Mouse (Mus musculus): ENCODE measurements around the gene Vars. TPM values are rescaled to one million over a fixed set of nuclear protein-coding genes. Genes with fewer than 3 reads are reported as not detected.

Vars gene
- polyA plus RNA-seq, 1 experiment from 2014 or later = 69.1 TPM

DNA sequence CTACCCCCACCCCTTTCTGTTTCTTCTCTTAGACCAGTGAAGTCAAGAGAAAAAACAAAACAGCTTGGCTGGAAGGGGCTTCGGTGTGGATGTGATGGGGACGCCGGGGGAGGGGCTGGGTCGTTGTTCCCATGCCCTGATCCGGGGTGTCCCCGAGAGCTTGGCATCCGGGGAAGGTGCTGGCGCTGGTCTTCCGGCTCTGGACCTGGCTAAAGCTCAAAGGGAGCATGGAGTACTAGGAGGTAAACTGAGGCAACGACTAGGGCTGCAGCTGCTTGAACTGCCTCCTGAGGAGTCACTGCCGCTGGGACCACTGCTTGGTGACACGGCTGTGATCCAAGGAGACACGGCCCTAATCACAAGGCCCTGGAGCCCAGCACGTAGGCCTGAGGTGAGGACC, 59.3 kb downstream of the Vars start:
- peak; percentile 10 for ATAC-seq
- Histone ChIP-seq H3K4me2 (replicated peaks) (peak overlapping the region; percentile 86), H3K9ac (replicated peaks) (peak overlapping the region; percentile 91), H3K27ac (no peak overlapping the region), H3K9me3 (no peaks in the 10 kb centered on the region), H3K36me3 (peaks cover 41% of the 10 kb centered on the region), H3K4me3 (replicated peaks) (peak overlapping the region; percentile 88), H3K4me1 (replicated peaks) (peaks cover 39% of the 10 kb centered on the region), H3K27me3 (peaks cover 19% of the 10 kb centered on the region)
- 31% methylated on average over 14 of the region's 14 CpGs for WGBS

DNA sequence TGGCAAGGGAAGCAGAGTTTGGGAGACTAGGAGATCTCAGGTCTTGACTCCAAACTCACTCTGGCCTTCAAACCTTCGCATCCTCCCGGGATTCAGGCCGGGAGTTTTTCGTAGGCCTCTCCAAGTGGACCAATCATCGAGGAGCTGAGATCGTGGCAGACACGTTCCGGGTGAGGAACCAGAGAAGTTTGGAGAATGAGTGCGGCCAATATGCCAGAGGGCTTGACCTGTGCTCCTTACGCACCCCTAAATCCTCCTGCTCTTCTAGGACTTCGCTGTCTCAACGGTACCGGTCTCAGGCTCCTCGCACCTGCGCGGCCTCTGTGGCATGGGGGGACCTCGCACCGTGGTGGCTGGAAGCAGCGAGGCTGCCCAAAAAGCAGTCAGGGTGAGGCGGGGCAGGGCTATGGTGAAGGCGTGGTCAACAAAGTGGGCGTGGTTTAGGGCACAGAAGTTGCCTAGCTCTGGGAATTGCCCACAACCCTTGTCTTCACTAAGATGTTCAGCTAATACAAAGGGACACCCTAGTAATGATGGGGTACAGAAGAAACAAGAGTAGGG, 60.0 kb downstream of the Vars start:
- Histone ChIP-seq H3K36me3 (peaks cover 36% of the 10 kb centered on the region), H3K4me2 (replicated peaks) (peak overlapping the region; percentile 86), H3K27me3 (peaks cover 26% of the 10 kb centered on the region), H3K4me3 (replicated peaks) (peak overlapping the region; percentile 88), H3K27ac (no peak overlapping the region), H3K9ac (replicated peaks) (peak overlapping the region; percentile 91), H3K4me1 (replicated peaks) (peaks cover 46% of the 10 kb centered on the region), H3K9me3 (no peaks in the 10 kb centered on the region)
- ATAC-seq = no peak
- 64% methylated on average over 22 of the region's 22 CpGs for WGBS

GRCm38 (mm10) chr17:35061299-35061698, 60.5 kb downstream of the Vars start:
- H3K36me3 ChIP-seq = peaks cover 32% of the 10 kb centered on the region
- H3K4me2 ChIP-seq (replicated peaks) = peak overlapping the region; percentile 86; the same call in 1 of the 2 replicates
- no peaks in the 10 kb centered on the region for H3K9me3 ChIP-seq
- H3K4me3 ChIP-seq (replicated peaks) = no peak overlapping the region
- peaks cover 49% of the 10 kb centered on the region for H3K4me1 ChIP-seq (replicated peaks)
- H3K27ac ChIP-seq = no peak overlapping the region
- WGBS = 79% methylated on average over 8 of the region's 8 CpGs
- peaks cover 31% of the 10 kb centered on the region for H3K27me3 ChIP-seq
- no peak for ATAC-seq
- no peak overlapping the region for H3K9ac ChIP-seq (replicated peaks)

- no peak overlapping the region for H3K4me3 ChIP-seq (replicated peaks)
- no peak overlapping the region for H3K9ac ChIP-seq (replicated peaks)
- no peak for ATAC-seq
- H3K27me3 ChIP-seq = peaks cover 39% of the 10 kb centered on the region
- peaks cover 30% of the 10 kb centered on the region for H3K36me3 ChIP-seq
- no peak overlapping the region for H3K4me2 ChIP-seq (replicated peaks)
- no peaks in the 10 kb centered on the region for H3K9me3 ChIP-seq
- H3K4me1 ChIP-seq (replicated peaks) = peaks cover 44% of the 10 kb centered on the region
- 90% methylated on average over 3 of the region's 3 CpGs for WGBS
- no peak overlapping the region for H3K27ac ChIP-seq
Observed at GRCm38 (mm10) chr17:35063466-35063865, 62.7 kb downstream of the Vars start.

GRCm38 (mm10) chr17:35064378-35064877, 63.6 kb downstream of the Vars start:
- no peak overlapping the region for H3K27ac ChIP-seq
- no peak overlapping the region for H3K9ac ChIP-seq (replicated peaks)
- H3K9me3 ChIP-seq = no peaks in the 10 kb centered on the region
- H3K4me1 ChIP-seq (replicated peaks) = peaks cover 41% of the 10 kb centered on the region
- peak overlapping the region; percentile 50 for H3K4me2 ChIP-seq (replicated peaks)
- 34% methylated on average over 10 of the region's 10 CpGs for WGBS
- ATAC-seq = no peak
- H3K36me3 ChIP-seq = peaks cover 30% of the 10 kb centered on the region
- H3K4me3 ChIP-seq (replicated peaks) = peak overlapping the region; percentile 27
- peaks cover 45% of the 10 kb centered on the region for H3K27me3 ChIP-seq

- H3K27me3 ChIP-seq = peaks cover 45% of the 10 kb centered on the region
- peak within 1 kb of the TSS; percentile 27 for H3K4me3 ChIP-seq (replicated peaks)
Observed at GRCm38 (mm10) chr17:35064951-35065947, 64.5 kb downstream of the Vars start, which contains the start of gene Ly6g6c. Ly6g6c (plus strand) TSS chr17:35065388.

More at GRCm38 (mm10) chr17:35064951-35065947, 64.5 kb downstream of the Vars start, which contains the start of gene Ly6g6c:
- ATAC-seq = peak; percentile 25; the same call in 1 of the 2 replicates
- H3K9ac ChIP-seq (replicated peaks) = peak within 1 kb of the TSS; percentile 48
- peaks cover 35% of the 10 kb centered on the region for H3K4me1 ChIP-seq (replicated peaks)
- no peaks in the 10 kb centered on the region for H3K9me3 ChIP-seq
- peak within 1 kb of the TSS; percentile 50 for H3K4me2 ChIP-seq (replicated peaks)
- peaks cover 30% of the 10 kb centered on the region for H3K36me3 ChIP-seq
- 2% methylated on average over 48 of the region's 48 CpGs for WGBS
- H3K27ac ChIP-seq = no peak within 1 kb of the TSS

Other genes with a start within 250 kb of the Vars start
- not detected in 2 replicates for gene Cyp21a1, start 196.4 kb upstream of the Vars start, polyA plus RNA-seq (2015; fragmentation: Nextera tagmentation; extraction: Ambion mirVana)
- gene Stk19, start 164.0 kb upstream of the Vars start, polyA plus RNA-seq (2015; fragmentation: Nextera tagmentation; extraction: Ambion mirVana) = 38.5 and 40.5 TPM in 2 replicates
- gene Dxo, start 164.0 kb upstream of the Vars start, polyA plus RNA-seq (2015; fragmentation: Nextera tagmentation; extraction: Ambion mirVana) = 74.7 and 76.1 TPM in 2 replicates
- gene Skiv2l, start 150.8 kb upstream of the Vars start, polyA plus RNA-seq (2015; fragmentation: Nextera tagmentation; extraction: Ambion mirVana) = 59.3 and 61.3 TPM in 2 replicates
- gene Nelfe, start 150.6 kb upstream of the Vars start, polyA plus RNA-seq (2015; fragmentation: Nextera tagmentation; extraction: Ambion mirVana) = 95.0 and 100 TPM in 2 replicates
- gene Cfb, start 138.5 kb upstream of the Vars start, polyA plus RNA-seq (2015; fragmentation: Nextera tagmentation; extraction: Ambion mirVana) = 1.7 and 2.2 TPM in 2 replicates
- 13.2 and 16.3 TPM in 2 replicates for gene Zbtb12, start 121.5 kb upstream of the Vars start, polyA plus RNA-seq (2015; fragmentation: Nextera tagmentation; extraction: Ambion mirVana)
- gene Gm20547, start 118.9 kb upstream of the Vars start, polyA plus RNA-seq (2015; fragmentation: Nextera tagmentation; extraction: Ambion mirVana) = 0.08 TPM in 1 of 2 replicates, not detected in the other
- gene C2, start 102.7 kb upstream of the Vars start, polyA plus RNA-seq (2015; fragmentation: Nextera tagmentation; extraction: Ambion mirVana) = 1.2 and 2.1 TPM in 2 replicates
- 105 and 114 TPM in 2 replicates for gene Ehmt2, start 102.5 kb upstream of the Vars start, polyA plus RNA-seq (2015; fragmentation: Nextera tagmentation; extraction: Ambion mirVana)
- 0.09 TPM in 1 of 2 replicates, not detected in the other for gene Slc44a4, start 86.5 kb upstream of the Vars start, polyA plus RNA-seq (2015; fragmentation: Nextera tagmentation; extraction: Ambion mirVana)
- 25.5 and 25.9 TPM in 2 replicates for gene Neu1, start 69.7 kb upstream of the Vars start, polyA plus RNA-seq (2015; fragmentation: Nextera tagmentation; extraction: Ambion mirVana)
- gene Hspa1b, start 41.7 kb upstream of the Vars start, polyA plus RNA-seq (2015; fragmentation: Nextera tagmentation; extraction: Ambion mirVana) = 0.10 and 0.11 TPM in 2 replicates
- gene Gm20481, start 31.1 kb upstream of the Vars start, polyA plus RNA-seq (2015; fragmentation: Nextera tagmentation; extraction: Ambion mirVana) = not detected in 2 replicates
- gene Hspa1a, start 28.8 kb upstream of the Vars start, polyA plus RNA-seq (2015; fragmentation: Nextera tagmentation; extraction: Ambion mirVana) = 2.8 and 2.9 TPM in 2 replicates
- 0.55 and 1.5 TPM in 2 replicates for gene Hspa1l, start 28.3 kb upstream of the Vars start, polyA plus RNA-seq (2015; fragmentation: Nextera tagmentation; extraction: Ambion mirVana)
- gene Lsm2, start 19.1 kb upstream of the Vars start, polyA plus RNA-seq (2015; fragmentation: Nextera tagmentation; extraction: Ambion mirVana) = 141 and 150 TPM in 2 replicates
- gene Vwa7, start 15.6 kb downstream of the Vars start, polyA plus RNA-seq (2015; fragmentation: Nextera tagmentation; extraction: Ambion mirVana) = 0.13 and 0.20 TPM in 2 replicates
- gene Sapcd1, start 27.0 kb downstream of the Vars start, polyA plus RNA-seq (2015; fragmentation: Nextera tagmentation; extraction: Ambion mirVana) = 3.8 and 4.3 TPM in 2 replicates
- 3.3 and 3.7 TPM in 2 replicates for gene Msh5, start 45.8 kb downstream of the Vars start, polyA plus RNA-seq (2015; fragmentation: Nextera tagmentation; extraction: Ambion mirVana)
- gene Clic1, start 49.0 kb downstream of the Vars start, polyA plus RNA-seq (2015; fragmentation: Nextera tagmentation; extraction: Ambion mirVana) = 93.7 and 99.6 TPM in 2 replicates
- gene Ddah2, start 58.0 kb downstream of the Vars start, polyA plus RNA-seq (2015; fragmentation: Nextera tagmentation; extraction: Ambion mirVana) = 501 and 531 TPM in 2 replicates
- gene Ly6g6c, start 64.4 kb downstream of the Vars start, polyA plus RNA-seq (2015; fragmentation: Nextera tagmentation; extraction: Ambion mirVana) = not detected in 2 replicates
- 0.45 and 0.50 TPM in 2 replicates for gene Mpig6b, start 65.2 kb downstream of the Vars start, polyA plus RNA-seq (2015; fragmentation: Nextera tagmentation; extraction: Ambion mirVana)
- gene Ly6g6e, start 75.9 kb downstream of the Vars start, polyA plus RNA-seq (2015; fragmentation: Nextera tagmentation; extraction: Ambion mirVana) = 0.18 and 0.32 TPM in 2 replicates
- gene Ly6g6d, start 77.1 kb downstream of the Vars start, polyA plus RNA-seq (2015; fragmentation: Nextera tagmentation; extraction: Ambion mirVana) = 1.0 and 1.9 TPM in 2 replicates
- 0.18 and 0.19 TPM in 2 replicates for gene Ly6g6f, start 84.6 kb downstream of the Vars start, polyA plus RNA-seq (2015; fragmentation: Nextera tagmentation; extraction: Ambion mirVana)
- gene Abhd16a, start 88.3 kb downstream of the Vars start, polyA plus RNA-seq (2015; fragmentation: Nextera tagmentation; extraction: Ambion mirVana) = 85.1 and 86.5 TPM in 2 replicates
- gene Ly6g5c, start 107.3 kb downstream of the Vars start, polyA plus RNA-seq (2015; fragmentation: Nextera tagmentation; extraction: Ambion mirVana) = not detected in 2 replicates
- gene Ly6g5b, start 114.4 kb downstream of the Vars start, polyA plus RNA-seq (2015; fragmentation: Nextera tagmentation; extraction: Ambion mirVana) = 1.4 and 1.7 TPM in 2 replicates
- gene Gpank1, start 120.5 kb downstream of the Vars start, polyA plus RNA-seq (2015; fragmentation: Nextera tagmentation; extraction: Ambion mirVana) = 27.1 and 30.4 TPM in 2 replicates
- gene Csnk2b, start 121.1 kb downstream of the Vars start, polyA plus RNA-seq (2015; fragmentation: Nextera tagmentation; extraction: Ambion mirVana) = 293 and 316 TPM in 2 replicates
- gene D17H6S53E, start 125.4 kb downstream of the Vars start, polyA plus RNA-seq (2015; fragmentation: Nextera tagmentation; extraction: Ambion mirVana) = 9.2 and 9.4 TPM in 2 replicates
- gene Apom, start 131.1 kb downstream of the Vars start, polyA plus RNA-seq (2015; fragmentation: Nextera tagmentation; extraction: Ambion mirVana) = 0.53 and 0.63 TPM in 2 replicates
- gene Bag6, start 134.2 kb downstream of the Vars start, polyA plus RNA-seq (2015; fragmentation: Nextera tagmentation; extraction: Ambion mirVana) = 93.7 and 93.9 TPM in 2 replicates
- 209 and 228 TPM in 2 replicates for gene Prrc2a, start 163.9 kb downstream of the Vars start, polyA plus RNA-seq (2015; fragmentation: Nextera tagmentation; extraction: Ambion mirVana)
- 4.9 and 7.0 TPM in 2 replicates for gene Aif1, start 175.1 kb downstream of the Vars start, polyA plus RNA-seq (2015; fragmentation: Nextera tagmentation; extraction: Ambion mirVana)
- 4.8 and 7.1 TPM in 2 replicates for gene Lst1, start 187.5 kb downstream of the Vars start, polyA plus RNA-seq (2015; fragmentation: Nextera tagmentation; extraction: Ambion mirVana)
- gene Ltb, start 193.5 kb downstream of the Vars start, polyA plus RNA-seq (2015; fragmentation: Nextera tagmentation; extraction: Ambion mirVana) = 0.35 and 0.76 TPM in 2 replicates
- gene Tnf, start 201.0 kb downstream of the Vars start, polyA plus RNA-seq (2015; fragmentation: Nextera tagmentation; extraction: Ambion mirVana) = not detected in 2 replicates
- 0.11 and 0.23 TPM in 2 replicates for gene Lta, start 204.4 kb downstream of the Vars start, polyA plus RNA-seq (2015; fragmentation: Nextera tagmentation; extraction: Ambion mirVana)
- gene Gm16181, start 219.8 kb downstream of the Vars start, polyA plus RNA-seq (2015; fragmentation: Nextera tagmentation; extraction: Ambion mirVana) = 0.57 and 0.79 TPM in 2 replicates
- 41.6 and 43.0 TPM in 2 replicates for gene Atp6v1g2, start 232.7 kb downstream of the Vars start, polyA plus RNA-seq (2015; fragmentation: Nextera tagmentation; extraction: Ambion mirVana)
- gene Nfkbil1, start 234.8 kb downstream of the Vars start, polyA plus RNA-seq (2015; fragmentation: Nextera tagmentation; extraction: Ambion mirVana) = 8.3 and 11.0 TPM in 2 replicates
- gene Ddx39b, start 240.8 kb downstream of the Vars start, polyA plus RNA-seq (2015; fragmentation: Nextera tagmentation; extraction: Ambion mirVana) = 460 and 465 TPM in 2 replicates